Mouse (Mus musculus) hindbrain, embryonic 14.5 days (tissue): Measurements from ENCODE around the gene Galnt4. TPM values are rescaled to one million over a fixed set of nuclear protein-coding genes. Genes with fewer than 3 reads are reported as not detected.
A peak's percentile ranks its signal among the peaks of the same experiment; 100 is the strongest.

Experiments used
- ATAC-seq: fragments of 200-750 bp; cut with Nextera tagmentation; 2 replicates; pipeline ENCODE4 v1.8.0; 2017; ENCODE audit warnings: moderate number of reproducible peaks, mild to moderate bottlenecking, moderate TSS enrichment, moderate library complexity; ENCODE audit not compliant: low FRiP score
- DNase-seq: peaks from one replicate; pipeline ENCODE4 v3.0.0-alpha.2; 2015; ENCODE audit warnings: low spot score
- H3K27ac ChIP-seq: fragments of 300-500 bp; sonication (generic); 2 replicates; pipeline ENCODE4 v1.5.1; 2014; ENCODE audit warnings: mild to moderate bottlenecking, moderate library complexity
- H3K27me3 ChIP-seq: fragments of 300-500 bp; sonication (generic); 2 replicates; pipeline ENCODE4 v1.6.1; 2014; ENCODE audit warnings: mild to moderate bottlenecking, low read length, mixed read lengths; ENCODE audit not compliant: control insufficient read depth, insufficient read depth
- H3K36me3 ChIP-seq: fragments of 300-500 bp; sonication (generic); replicated peaks from 2 replicates; pipeline ENCODE4 v1.6.1; 2014; ENCODE audit not compliant: control insufficient read depth, insufficient read depth
- H3K4me1 ChIP-seq: fragments of 300-500 bp; sonication (generic); replicated peaks from 2 replicates; pipeline ENCODE4 v1.6.1; 2014; ENCODE audit warnings: antibody characterized with exemption, low read length, mixed read lengths; ENCODE audit not compliant: control insufficient read depth, insufficient read depth
- H3K4me2 ChIP-seq: fragments of 300-500 bp; sonication (generic); replicated peaks from 2 replicates; pipeline ENCODE4 v1.6.1; 2014; ENCODE audit warnings: mild to moderate bottlenecking, moderate library complexity
- H3K4me3 ChIP-seq: fragments of 300-500 bp; sonication (generic); replicated peaks from 2 replicates; pipeline ENCODE4 v1.5.1; 2014; ENCODE audit warnings: mild to moderate bottlenecking, low read length
- H3K9ac ChIP-seq: fragments of 300-500 bp; sonication (generic); 2 replicates; pipeline ENCODE4 v1.6.1; 2014
- H3K9me3 ChIP-seq: fragments of 300-500 bp; sonication (generic); 2 replicates; pipeline ENCODE4 v1.6.1; 2016; ENCODE audit warnings: low read length; ENCODE audit not compliant: control insufficient read depth
- WGBS: fragments of 180-500 bp; shearing (Covaris S2); extraction: QIAGEN DNeasy Blood & Tissue Kit; methylation state at CpG from one replicate; pipeline ENCODE4 v1.1.7; 2014; 5-methylcytosine and 5-hydroxymethylcytosine counted together
- polyA plus RNA-seq: library from polyadenylated mRNA; unstranded; fragments of >200 nt; fragmentation: Nextera tagmentation; extraction: Ambion mirVana; gene quantifications from 2 replicates; pipeline ENCODE4 v1.2.1, GENCODE M21; 2014

The Galnt4 gene
- polyA plus RNA-seq, 1 experiment from 2014 or later, result 4.5 TPM

- DNase-seq, result no peak
- H3K27me3 ChIP-seq, result no peaks in the 10 kb centered on the region
- H3K4me1 ChIP-seq, result no peaks in the 10 kb centered on the region
- no peak within 1 kb of the TSS for H3K27ac ChIP-seq
- 92% methylated on average over 4 of the region's 4 CpGs for WGBS
- H3K36me3 ChIP-seq, result peaks cover 23% of the 10 kb centered on the region
- no peak within 1 kb of the TSS for H3K4me3 ChIP-seq
- H3K9me3 ChIP-seq, result no peaks in the 10 kb centered on the region
- no peak within 1 kb of the TSS for H3K4me2 ChIP-seq
- ATAC-seq, result no peak
- no peak within 1 kb of the TSS for H3K9ac ChIP-seq
Measured at GRCm38 (mm10) chr10:99126225-99126624, 18.3 kb downstream of the Galnt4 start, which contains the start of gene Phxr2. Gene Phxr2, minus strand, starts transcription at chr10:99126325.

DNA sequence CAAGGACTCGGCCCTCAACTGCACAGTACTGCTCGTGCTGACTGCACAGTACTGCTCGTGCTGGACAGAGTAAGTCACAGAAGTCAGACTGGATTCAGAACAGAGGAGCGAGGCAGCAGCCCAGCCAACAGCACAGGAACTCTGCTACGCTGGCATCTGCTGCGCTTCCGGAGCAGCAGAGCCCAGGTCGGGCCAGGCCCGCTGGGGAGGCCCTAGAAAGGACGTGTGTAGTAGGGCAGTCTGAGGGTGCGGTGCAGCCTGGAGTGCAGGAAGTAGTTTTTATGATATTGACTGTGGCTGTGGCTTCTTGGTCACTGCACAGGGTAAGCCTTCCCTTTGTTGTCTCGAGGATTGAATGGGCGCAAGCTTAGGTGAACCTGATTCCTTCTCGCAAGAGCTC is 19.0 kb downstream of the Galnt4 start:
- 96% methylated on average over 14 of the region's 14 CpGs for WGBS
- Histone ChIP-seq H3K27me3 (no peaks in the 10 kb centered on the region), H3K9me3 (no peaks in the 10 kb centered on the region), H3K9ac (no peak overlapping the region), H3K36me3 (peaks cover 25% of the 10 kb centered on the region), H3K4me3 (no peak overlapping the region), H3K4me2 (no peak overlapping the region), H3K4me1 (no peaks in the 10 kb centered on the region), H3K27ac (no peak overlapping the region)
- no peak for ATAC-seq
- DNase-seq, result no peak

DNA sequence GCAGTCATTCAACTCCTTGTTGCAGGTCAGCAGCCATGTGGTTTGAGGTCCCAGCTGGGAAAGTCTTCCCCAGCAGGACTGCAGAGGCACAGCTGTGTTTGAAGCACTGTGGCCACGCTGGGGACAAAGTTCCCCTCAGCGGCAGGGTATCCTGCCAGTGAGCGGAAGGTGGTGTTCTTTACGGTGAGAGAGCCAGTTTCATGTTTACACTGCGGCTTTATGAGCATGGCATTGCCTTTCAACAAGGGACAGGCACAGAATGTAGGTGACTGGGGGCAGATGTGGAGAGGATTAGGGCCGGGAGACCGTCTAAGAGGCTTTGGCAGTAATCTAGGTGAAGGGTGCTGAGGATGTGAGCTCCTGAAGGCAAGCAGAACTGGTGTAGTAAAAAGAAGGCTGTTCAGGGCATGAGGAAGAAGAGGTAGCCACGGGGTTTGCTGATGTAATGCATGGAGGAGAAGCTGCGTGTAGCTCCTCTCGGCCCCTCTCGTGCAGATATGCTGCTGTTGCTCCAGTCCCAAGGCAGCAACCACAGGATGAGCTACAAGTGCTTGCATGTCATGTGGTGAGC is 19.8 kb downstream of the Galnt4 start:
- Histone ChIP-seq H3K4me1 (no peaks in the 10 kb centered on the region), H3K4me3 (no peak overlapping the region), H3K9ac (no peak overlapping the region), H3K27ac (no peak overlapping the region), H3K27me3 (no peaks in the 10 kb centered on the region), H3K36me3 (peaks cover 28% of the 10 kb centered on the region), H3K9me3 (no peaks in the 10 kb centered on the region), H3K4me2 (no peak overlapping the region)
- no peak for DNase-seq
- 87% methylated on average over 11 of the region's 11 CpGs for WGBS
- no peak for ATAC-seq

- H3K27ac ChIP-seq, result no peak overlapping the region
- no peak for ATAC-seq
- H3K4me2 ChIP-seq, result no peak overlapping the region
- H3K27me3 ChIP-seq, result no peaks in the 10 kb centered on the region
- H3K9ac ChIP-seq, result no peak overlapping the region
- DNase-seq, result no peak
- H3K9me3 ChIP-seq, result no peaks in the 10 kb centered on the region
- WGBS, result 49% methylated on average over 6 of the region's 6 CpGs
- H3K36me3 ChIP-seq, result peaks cover 28% of the 10 kb centered on the region; the same call in 1 of the 2 replicates
- no peaks in the 10 kb centered on the region for H3K4me1 ChIP-seq
- no peak overlapping the region for H3K4me3 ChIP-seq
Measured at GRCm38 (mm10) chr10:99130611-99131010, 22.7 kb downstream of the Galnt4 start.

DNA sequence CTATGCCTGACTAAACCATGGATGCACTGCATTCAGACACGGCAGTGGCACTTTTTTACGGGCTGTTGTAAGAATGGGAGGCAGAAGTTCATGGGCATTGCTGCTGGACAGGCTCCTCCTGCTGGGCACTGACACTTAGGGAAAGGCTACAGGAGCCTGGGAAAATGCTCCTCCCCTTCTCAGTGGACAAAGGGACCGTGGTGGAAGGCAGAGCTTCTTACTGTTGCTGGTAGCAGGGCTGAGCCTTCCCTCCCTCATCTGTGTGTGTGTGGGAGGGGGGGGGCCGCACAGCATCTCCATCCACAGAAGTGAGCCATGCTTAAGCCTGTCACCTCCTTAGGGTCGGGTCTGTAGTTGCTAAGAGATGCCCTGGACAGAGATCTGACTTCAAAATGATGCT is 23.3 kb downstream of the Galnt4 start:
- Histone ChIP-seq H3K4me1 (no peaks in the 10 kb centered on the region), H3K4me2 (no peak overlapping the region), H3K9me3 (no peaks in the 10 kb centered on the region), H3K36me3 (peaks cover 24% of the 10 kb centered on the region; the same call in 1 of the 2 replicates), H3K27ac (no peak overlapping the region), H3K9ac (no peak overlapping the region), H3K4me3 (no peak overlapping the region), H3K27me3 (no peaks in the 10 kb centered on the region)
- ATAC-seq (no peak), DNase-seq (no peak)
- 47% methylated on average over 5 of the region's 5 CpGs for WGBS

DNA sequence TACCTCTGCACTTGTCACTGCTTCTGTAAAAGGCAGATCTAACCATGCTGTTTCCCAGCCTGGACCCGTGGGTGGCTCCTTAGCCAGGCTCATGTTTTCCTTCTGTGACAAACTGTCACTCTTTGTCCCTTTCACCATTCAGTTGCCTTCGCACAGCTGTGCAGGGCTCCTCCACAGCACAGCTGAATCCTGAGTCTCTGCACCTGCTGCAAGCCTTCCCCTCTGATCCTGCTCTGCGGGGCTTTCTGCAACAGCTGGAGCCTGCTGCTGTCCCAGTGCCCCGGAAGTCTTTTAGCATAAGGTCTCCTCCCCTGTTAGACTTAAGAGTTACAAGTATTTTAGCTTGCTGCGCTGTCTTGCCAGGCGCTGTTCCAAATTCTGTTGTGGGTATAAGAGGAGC is 24.2 kb downstream of the Galnt4 start:
- ATAC-seq (no peak), DNase-seq (no peak)
- Histone ChIP-seq H3K27me3 (no peaks in the 10 kb centered on the region), H3K4me1 (no peaks in the 10 kb centered on the region), H3K9ac (no peak overlapping the region), H3K9me3 (no peaks in the 10 kb centered on the region), H3K27ac (no peak overlapping the region), H3K4me3 (no peak overlapping the region), H3K4me2 (no peak overlapping the region), H3K36me3 (peaks cover 23% of the 10 kb centered on the region; the same call in 1 of the 2 replicates)
- WGBS, result 72% methylated on average over 6 of the region's 6 CpGs

DNA sequence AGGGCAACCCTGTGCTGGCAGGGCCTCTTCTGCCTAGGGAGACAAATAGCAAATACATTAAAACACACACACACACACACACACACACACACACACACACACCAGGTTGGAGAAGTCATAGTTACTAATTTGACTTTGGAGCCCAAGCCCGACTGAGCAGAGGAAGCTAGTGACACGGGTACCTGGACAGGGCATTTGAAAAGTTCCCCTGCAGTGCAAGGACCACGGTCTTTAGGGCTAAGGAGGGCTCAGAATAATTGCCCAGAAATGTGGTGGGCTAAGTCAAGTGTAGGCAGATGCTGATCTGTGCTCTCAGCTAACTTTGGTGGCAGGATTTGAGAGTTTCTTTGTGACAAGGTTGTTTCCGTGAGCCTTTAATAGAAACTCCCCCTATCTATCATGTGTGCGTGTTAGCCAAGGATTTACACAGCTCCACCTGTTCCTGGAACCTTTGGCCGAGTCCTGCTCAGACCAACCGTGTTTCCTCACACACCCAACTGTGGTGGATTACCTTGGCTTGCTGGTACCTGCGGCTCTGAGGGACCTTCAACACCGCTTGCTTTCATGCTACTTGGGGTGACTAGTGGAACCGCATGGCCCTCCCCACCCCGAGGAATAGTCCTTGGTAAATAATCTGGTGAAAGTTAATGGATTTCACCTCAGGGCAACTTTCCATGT is 24.8 kb downstream of the Galnt4 start:
- no peak for ATAC-seq
- DNase-seq, result no peak
- Histone ChIP-seq H3K9ac (no peak overlapping the region), H3K4me1 (no peaks in the 10 kb centered on the region), H3K9me3 (no peaks in the 10 kb centered on the region), H3K27ac (no peak overlapping the region), H3K36me3 (peaks cover 23% of the 10 kb centered on the region; the same call in 1 of the 2 replicates), H3K4me2 (no peak overlapping the region), H3K4me3 (no peak overlapping the region), H3K27me3 (no peaks in the 10 kb centered on the region)
- WGBS, result 91% methylated on average over 11 of the region's 11 CpGs

GRCm38 (mm10) chr10:99133321-99133875 is 25.4 kb downstream of the Galnt4 start:
- DNase-seq (no peak), ATAC-seq (no peak)
- no peak overlapping the region for H3K9ac ChIP-seq
- no peak overlapping the region for H3K4me3 ChIP-seq
- H3K4me2 ChIP-seq, result no peak overlapping the region
- H3K9me3 ChIP-seq, result no peaks in the 10 kb centered on the region
- peaks cover 19% of the 10 kb centered on the region; the same call in 1 of the 2 replicates for H3K36me3 ChIP-seq
- no peak overlapping the region for H3K27ac ChIP-seq
- 94% methylated on average over 16 of the region's 16 CpGs for WGBS
- no peaks in the 10 kb centered on the region for H3K27me3 ChIP-seq
- no peaks in the 10 kb centered on the region for H3K4me1 ChIP-seq

GRCm38 (mm10) chr10:99136337-99136736 is 28.4 kb downstream of the Galnt4 start:
- Histone ChIP-seq H3K4me2 (no peak overlapping the region), H3K27ac (no peak overlapping the region), H3K9ac (no peak overlapping the region), H3K36me3 (peaks cover 15% of the 10 kb centered on the region), H3K4me3 (no peak overlapping the region), H3K27me3 (no peaks in the 10 kb centered on the region), H3K9me3 (no peaks in the 10 kb centered on the region), H3K4me1 (no peaks in the 10 kb centered on the region)
- DNase-seq (peak; percentile 49), ATAC-seq (no peak)
- 61% methylated on average over 5 of the region's 5 CpGs for WGBS
